Mouse (Mus musculus): ENCODE measurements around the gene 2300002M23Rik. TPM values are rescaled to one million over a fixed set of nuclear protein-coding genes. Genes with fewer than 3 reads are reported as not detected.

Gene 2300002M23Rik
- polyA plus RNA-seq, 1 experiment from 2014 or later: not detected

DNA sequence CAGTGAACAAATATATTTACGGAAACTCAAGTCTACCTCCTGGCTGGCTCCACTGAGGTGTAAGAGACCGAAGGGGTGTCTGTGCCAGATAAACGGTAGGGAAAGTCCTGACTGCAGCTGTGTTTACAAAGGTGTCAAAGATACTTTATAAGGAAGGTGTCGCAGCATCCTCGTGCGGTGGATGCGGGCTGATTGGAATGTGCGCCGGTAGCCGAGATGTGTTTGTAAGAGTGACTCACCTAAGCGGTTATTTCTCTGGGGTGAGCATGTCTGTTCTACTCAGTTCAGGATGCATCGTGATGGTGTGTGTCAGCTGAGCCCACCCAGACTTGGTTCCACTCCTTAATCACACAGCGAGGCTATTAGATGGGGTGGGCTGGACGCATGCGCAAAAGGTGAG lies 24.5 kb downstream of the 2300002M23Rik start:
- Histone ChIP-seq H3K27ac (ENCODE audit: low read length) (no peak overlapping the region), H3K36me3 (ENCODE audit: control insufficient read depth, insufficient read depth) (no peaks in the 10 kb centered on the region), H3K4me2 (ENCODE audit: low read length) (no peak overlapping the region), H3K9ac (replicated peaks; ENCODE audit: low read depth, low read length) (no peak overlapping the region), H3K9me3 (ENCODE audit: control insufficient read depth, low read length) (no peaks in the 10 kb centered on the region), H3K4me1 (replicated peaks; ENCODE audit: control insufficient read depth, insufficient read depth, low read length) (peaks cover 3% of the 10 kb centered on the region; the same call in 1 of the 2 replicates), H3K4me3 (replicated peaks; ENCODE audit: low read length) (no peak overlapping the region), H3K27me3 (replicated peaks; ENCODE audit: control insufficient read depth, insufficient read depth, low read length) (no peaks in the 10 kb centered on the region)
- no peak for ATAC-seq
- 93% methylated on average over 15 of the region's 15 CpGs for WGBS

DNA sequence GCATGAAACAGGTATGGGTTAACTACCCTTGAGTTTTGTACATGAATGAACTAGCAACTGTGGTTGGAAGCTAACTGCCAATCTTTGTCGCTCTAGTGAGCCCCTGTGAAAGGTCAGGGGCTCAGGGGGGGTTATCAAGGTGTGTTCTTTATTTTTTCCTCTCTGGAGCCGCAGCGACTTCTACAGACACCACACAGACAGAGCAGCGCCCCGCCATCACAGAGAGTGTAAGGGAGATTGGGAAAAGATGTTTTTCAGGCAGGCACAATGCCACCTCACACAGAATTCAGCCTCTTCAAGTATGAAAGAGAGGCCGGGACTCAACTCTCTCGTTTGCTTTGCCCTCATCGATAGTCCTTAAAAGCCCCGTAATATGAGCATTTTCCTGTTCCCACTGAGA lies 24.9 kb downstream of the 2300002M23Rik start:
- no peak overlapping the region for H3K4me2 ChIP-seq (ENCODE audit: low read length)
- H3K9ac ChIP-seq (replicated peaks; ENCODE audit: low read depth, low read length): no peak overlapping the region
- peaks cover 3% of the 10 kb centered on the region; the same call in 1 of the 2 replicates for H3K4me1 ChIP-seq (replicated peaks; ENCODE audit: control insufficient read depth, insufficient read depth, low read length)
- 86% methylated on average over 9 of the region's 9 CpGs for WGBS
- no peaks in the 10 kb centered on the region for H3K36me3 ChIP-seq (ENCODE audit: control insufficient read depth, insufficient read depth)
- no peak overlapping the region for H3K27ac ChIP-seq (ENCODE audit: low read length)
- ATAC-seq: no peak
- no peaks in the 10 kb centered on the region for H3K9me3 ChIP-seq (ENCODE audit: control insufficient read depth, low read length)
- no peak overlapping the region for H3K4me3 ChIP-seq (replicated peaks; ENCODE audit: low read length)
- H3K27me3 ChIP-seq (replicated peaks; ENCODE audit: control insufficient read depth, insufficient read depth, low read length): no peaks in the 10 kb centered on the region

DNA sequence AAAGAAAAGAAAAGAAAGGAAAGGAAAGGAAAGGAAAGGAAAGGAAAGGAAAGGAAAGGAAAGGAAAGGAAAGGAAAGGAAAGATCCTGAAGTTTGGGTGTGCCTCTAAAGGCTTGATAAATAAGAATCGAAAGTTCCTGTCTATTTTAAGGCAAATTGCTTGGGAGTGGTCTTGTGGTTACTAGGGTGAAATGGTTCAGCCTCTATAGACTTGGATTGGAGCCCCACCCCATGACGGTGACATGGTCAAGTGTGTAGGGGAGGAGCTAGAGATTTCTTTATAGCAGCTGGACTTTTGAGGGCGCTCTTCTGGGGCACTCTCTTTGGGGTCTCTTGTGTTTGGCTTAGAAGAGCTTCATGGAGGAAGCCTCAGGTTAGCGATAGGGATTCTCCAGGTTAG lies 26.5 kb downstream of the 2300002M23Rik start:
- WGBS: 42% methylated on average over 4 of the region's 4 CpGs
- no peak for ATAC-seq
- H3K4me3 ChIP-seq (replicated peaks; ENCODE audit: low read length): no peak overlapping the region

DNA sequence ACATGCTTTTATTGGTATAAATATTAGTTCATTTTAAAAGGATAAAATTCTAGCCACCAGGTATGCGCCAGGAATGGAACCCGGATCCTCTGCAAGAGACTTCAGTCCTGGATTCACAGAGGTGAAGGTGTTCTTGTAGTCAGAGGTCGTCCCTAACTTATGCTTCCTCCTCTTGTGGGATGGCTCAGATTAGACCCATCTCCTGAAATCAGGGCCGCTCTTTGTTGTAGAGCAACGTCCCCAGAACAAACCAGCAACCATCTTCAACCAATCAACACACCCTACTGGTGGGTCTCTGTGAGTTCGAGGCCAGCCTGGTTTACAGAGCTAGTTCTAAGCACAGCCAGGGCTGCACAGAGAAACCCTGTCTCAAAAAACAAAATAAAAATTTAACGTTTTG lies 27.2 kb downstream of the 2300002M23Rik start:
- H3K4me1 ChIP-seq (replicated peaks; ENCODE audit: control insufficient read depth, insufficient read depth, low read length): peaks cover 3% of the 10 kb centered on the region; the same call in 1 of the 2 replicates
- H3K9ac ChIP-seq (replicated peaks; ENCODE audit: low read depth, low read length): no peak overlapping the region
- no peaks in the 10 kb centered on the region for H3K27me3 ChIP-seq (replicated peaks; ENCODE audit: control insufficient read depth, insufficient read depth, low read length)
- no peaks in the 10 kb centered on the region for H3K36me3 ChIP-seq (ENCODE audit: control insufficient read depth, insufficient read depth)
- WGBS: 93% methylated on average over 7 of the region's 7 CpGs
- H3K4me2 ChIP-seq (ENCODE audit: low read length): no peak overlapping the region
- H3K27ac ChIP-seq (ENCODE audit: low read length): no peak overlapping the region
- H3K4me3 ChIP-seq (replicated peaks; ENCODE audit: low read length): no peak overlapping the region
- H3K9me3 ChIP-seq (ENCODE audit: control insufficient read depth, low read length): no peaks in the 10 kb centered on the region
- no peak for ATAC-seq

More for the DNA sequence above, 26.5 kb downstream of the 2300002M23Rik start:
- H3K27ac ChIP-seq (ENCODE audit: low read length): no peak overlapping the region
- H3K36me3 ChIP-seq (ENCODE audit: control insufficient read depth, insufficient read depth): no peaks in the 10 kb centered on the region
- no peak overlapping the region for H3K9ac ChIP-seq (replicated peaks; ENCODE audit: low read depth, low read length)
- no peak overlapping the region for H3K4me2 ChIP-seq (ENCODE audit: low read length)
- H3K9me3 ChIP-seq (ENCODE audit: control insufficient read depth, low read length): no peaks in the 10 kb centered on the region
- peaks cover 3% of the 10 kb centered on the region; the same call in 1 of the 2 replicates for H3K4me1 ChIP-seq (replicated peaks; ENCODE audit: control insufficient read depth, insufficient read depth, low read length)
- no peaks in the 10 kb centered on the region for H3K27me3 ChIP-seq (replicated peaks; ENCODE audit: control insufficient read depth, insufficient read depth, low read length)

DNA sequence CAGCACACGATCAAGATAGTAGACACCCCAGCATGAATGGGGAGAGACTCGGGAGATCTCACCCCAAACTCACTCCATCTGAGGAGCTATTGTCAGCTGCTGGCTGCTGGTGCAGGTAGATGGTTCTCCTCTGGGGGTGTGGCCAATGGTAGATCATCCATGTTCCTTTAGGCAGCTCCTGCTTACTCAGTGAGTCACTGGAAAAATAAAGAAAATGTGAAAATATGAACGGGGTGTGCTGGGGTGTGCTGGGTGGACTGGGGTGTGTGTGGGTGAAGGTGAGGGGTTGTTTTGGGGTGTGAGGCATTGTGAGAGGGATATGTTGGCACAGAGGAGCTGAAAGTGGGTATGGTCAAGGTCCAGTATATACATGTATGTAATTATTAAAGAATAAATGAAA lies 30.1 kb downstream of the 2300002M23Rik start:
- H3K4me2 ChIP-seq (ENCODE audit: low read length): no peak overlapping the region
- WGBS: 96% methylated on average over 3 of the region's 3 CpGs
- no peaks in the 10 kb centered on the region for H3K9me3 ChIP-seq (ENCODE audit: control insufficient read depth, low read length)
- no peaks in the 10 kb centered on the region for H3K36me3 ChIP-seq (ENCODE audit: control insufficient read depth, insufficient read depth)
- H3K27me3 ChIP-seq (replicated peaks; ENCODE audit: control insufficient read depth, insufficient read depth, low read length): no peaks in the 10 kb centered on the region
- no peak overlapping the region for H3K9ac ChIP-seq (replicated peaks; ENCODE audit: low read depth, low read length)
- H3K27ac ChIP-seq (ENCODE audit: low read length): no peak overlapping the region
- ATAC-seq: no peak
- H3K4me3 ChIP-seq (replicated peaks; ENCODE audit: low read length): no peak overlapping the region
- H3K4me1 ChIP-seq (replicated peaks; ENCODE audit: control insufficient read depth, insufficient read depth, low read length): no peaks in the 10 kb centered on the region

DNA sequence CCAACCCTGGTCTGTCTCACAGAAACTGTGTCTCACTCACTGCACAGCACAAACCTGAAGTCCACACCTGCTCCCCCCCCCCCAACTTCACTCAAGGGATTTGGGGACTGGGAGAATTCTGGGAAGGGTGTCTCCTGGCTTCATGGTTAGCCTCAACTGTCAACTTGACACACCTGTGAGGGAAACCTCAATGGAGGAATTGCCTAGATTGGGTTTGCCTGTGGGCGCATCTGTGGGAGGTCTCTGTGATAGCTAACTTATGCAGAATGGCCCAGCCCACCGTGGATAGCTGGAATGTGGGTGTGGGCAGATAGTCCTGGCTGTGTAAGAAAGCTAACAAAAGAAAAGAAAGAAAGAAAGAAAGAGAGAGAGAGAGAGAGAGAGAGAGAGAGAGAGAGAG lies 34.0 kb downstream of the 2300002M23Rik start, which contains the start of gene Sfta2:
Sfta2 (plus strand) TSS at position 301 of the 400 bp plus-strand sequence.
- Histone ChIP-seq H3K36me3 (ENCODE audit: control insufficient read depth, insufficient read depth) (no peaks in the 10 kb centered on the region), H3K4me3 (replicated peaks; ENCODE audit: low read length) (no peak within 1 kb of the TSS), H3K27me3 (replicated peaks; ENCODE audit: control insufficient read depth, insufficient read depth, low read length) (no peaks in the 10 kb centered on the region), H3K4me1 (replicated peaks; ENCODE audit: control insufficient read depth, insufficient read depth, low read length) (no peaks in the 10 kb centered on the region), H3K4me2 (ENCODE audit: low read length) (no peak within 1 kb of the TSS), H3K27ac (ENCODE audit: low read length) (no peak within 1 kb of the TSS), H3K9me3 (ENCODE audit: control insufficient read depth, low read length) (no peaks in the 10 kb centered on the region), H3K9ac (replicated peaks; ENCODE audit: low read depth, low read length) (no peak within 1 kb of the TSS)
- WGBS: 61% methylated on average over 2 of the region's 2 CpGs
- ATAC-seq: no peak

DNA sequence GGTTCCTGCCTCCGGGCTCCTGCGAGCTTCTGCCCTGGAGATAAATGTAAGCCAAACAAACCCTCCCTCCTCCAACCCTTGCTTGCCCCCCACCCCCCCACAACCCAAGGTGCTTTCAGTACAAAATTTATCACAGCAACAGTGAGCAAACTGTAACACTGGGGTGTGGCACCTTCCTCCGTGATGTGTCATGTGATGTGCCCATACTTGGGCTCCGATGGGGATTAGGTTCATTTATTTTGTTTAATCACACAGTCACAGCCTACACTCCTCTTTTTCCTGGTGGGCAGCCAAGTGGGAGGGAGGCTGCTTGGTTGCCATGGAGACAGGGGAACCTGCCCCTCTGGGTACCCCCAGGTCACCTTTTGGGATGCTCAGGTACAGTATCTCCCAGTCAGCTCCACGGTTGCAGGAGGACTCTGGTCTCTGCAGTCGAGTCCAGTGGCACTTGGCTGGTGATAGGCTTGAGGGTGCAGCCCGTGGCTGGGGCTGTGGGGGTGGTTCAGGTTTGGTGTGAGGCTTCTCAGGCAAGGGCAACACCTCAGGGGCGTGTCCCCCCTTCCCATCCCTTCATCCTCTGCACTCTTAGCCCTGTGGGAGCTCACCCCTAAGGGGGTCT lies 34.6 kb downstream of the 2300002M23Rik start:
- Histone ChIP-seq H3K9ac (replicated peaks; ENCODE audit: low read depth, low read length) (no peak overlapping the region), H3K27me3 (replicated peaks; ENCODE audit: control insufficient read depth, insufficient read depth, low read length) (no peaks in the 10 kb centered on the region), H3K36me3 (ENCODE audit: control insufficient read depth, insufficient read depth) (no peaks in the 10 kb centered on the region), H3K9me3 (ENCODE audit: control insufficient read depth, low read length) (no peaks in the 10 kb centered on the region), H3K4me3 (replicated peaks; ENCODE audit: low read length) (no peak overlapping the region), H3K4me1 (replicated peaks; ENCODE audit: control insufficient read depth, insufficient read depth, low read length) (no peaks in the 10 kb centered on the region), H3K4me2 (ENCODE audit: low read length) (no peak overlapping the region), H3K27ac (ENCODE audit: low read length) (no peak overlapping the region)
- WGBS: 51% methylated on average over 8 of the region's 8 CpGs
- no peak for ATAC-seq

DNA sequence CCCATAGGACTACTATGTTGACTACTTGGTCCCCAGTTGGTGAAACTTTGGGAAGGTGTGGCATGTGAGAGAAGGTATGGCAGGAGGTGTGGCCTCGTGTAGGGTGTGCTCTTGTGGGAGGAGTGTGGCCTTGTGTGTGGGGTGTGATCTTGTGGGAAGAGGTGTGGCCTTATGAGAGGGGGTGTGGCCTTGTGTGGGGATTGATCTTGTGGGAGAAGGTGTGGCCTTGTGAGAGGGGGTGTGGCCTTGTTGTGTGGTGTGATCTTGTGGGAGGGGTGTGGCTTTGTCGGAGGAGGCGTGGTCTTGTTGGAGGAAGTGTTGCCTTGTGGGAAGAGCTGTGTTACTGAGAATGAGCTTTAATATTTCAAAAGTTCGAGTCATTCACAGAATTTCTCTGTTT lies 49.9 kb downstream of the 2300002M23Rik start:
- 83% methylated on average over 4 of the region's 4 CpGs for WGBS
- Histone ChIP-seq H3K9me3 (ENCODE audit: control insufficient read depth, low read length) (no peaks in the 10 kb centered on the region), H3K9ac (replicated peaks; ENCODE audit: low read depth, low read length) (no peak overlapping the region), H3K36me3 (ENCODE audit: control insufficient read depth, insufficient read depth) (no peaks in the 10 kb centered on the region), H3K4me3 (replicated peaks; ENCODE audit: low read length) (no peak overlapping the region), H3K27ac (ENCODE audit: low read length) (no peak overlapping the region), H3K4me1 (replicated peaks; ENCODE audit: control insufficient read depth, insufficient read depth, low read length) (no peaks in the 10 kb centered on the region), H3K4me2 (ENCODE audit: low read length) (no peak overlapping the region), H3K27me3 (replicated peaks; ENCODE audit: control insufficient read depth, insufficient read depth, low read length) (no peaks in the 10 kb centered on the region)
- ATAC-seq: no peak

Data from forebrain, embryonic 16.5 days (tissue).